Mouse (Mus musculus): ENCODE results near the gene Adck1.

- no peak for TF ChIP-seq POLR2A (IDR thresholded peaks at IDR 0.05; ENCODE audit: borderline replicate concordance, low read depth, low read length)
- no peak for TF ChIP-seq CTCF (IDR thresholded peaks at IDR 0.05; ENCODE audit: low read depth, low read length)
Measured at GRCm38 (mm10) chr12:88459461-88459860, 99.1 kb downstream of the Adck1 start.

All from bone marrow macrophage, adult 2 months (primary cell).